Mouse (Mus musculus) cortical plate, adult 2 months (tissue): ENCODE data around the gene Prss40. TPM values are rescaled to one million over a fixed set of nuclear protein-coding genes. Genes with fewer than 3 reads are reported as not detected.

ENCODE experiments used
- H3K27ac ChIP-seq: fragments of 200-500 bp; 2 replicates; pipeline ENCODE4 v1.5.1; 2012; ENCODE audit warnings: low read length, control low read depth, inconsistent platforms; ENCODE audit not compliant: insufficient read depth
- H3K4me1 ChIP-seq: fragments of 200-500 bp; 2 replicates; pipeline ENCODE4 v1.6.1; 2011; ENCODE audit warnings: low read length; ENCODE audit not compliant: control insufficient read depth, insufficient read depth
- H3K4me3 ChIP-seq: fragments of 200-500 bp; 2 replicates; pipeline ENCODE4 v1.5.1; 2011; ENCODE audit warnings: mild to moderate bottlenecking, low read length, control low read depth; ENCODE audit not compliant: insufficient read depth
- CTCF ChIP-seq: fragments of 200-500 bp; IDR thresholded peaks from 2 replicates; pipeline ENCODE4 v1.5.1; 2011; ENCODE audit warnings: mild to moderate bottlenecking, control low read depth, low read length; ENCODE audit not compliant: insufficient read depth; ENCODE audit errors: extremely low read depth
- POLR2A ChIP-seq: fragments of 200-500 bp; IDR thresholded peaks from 2 replicates; pipeline ENCODE4 v1.6.1; 2011; ENCODE audit warnings: mild to moderate bottlenecking, low read length, control low read depth; ENCODE audit not compliant: insufficient read depth; ENCODE audit errors: extremely low read depth
- polyA plus RNA-seq: library from polyadenylated mRNA; depleted of rRNA; stranded (reverse); fragments of >200 nt; gene quantifications from 2 replicates; pipeline ENCODE4 v1.2.3, GENCODE M21; 2012; rRNA removed

Gene Prss40
- polyA plus RNA-seq, 1 experiment = not detected

DNA sequence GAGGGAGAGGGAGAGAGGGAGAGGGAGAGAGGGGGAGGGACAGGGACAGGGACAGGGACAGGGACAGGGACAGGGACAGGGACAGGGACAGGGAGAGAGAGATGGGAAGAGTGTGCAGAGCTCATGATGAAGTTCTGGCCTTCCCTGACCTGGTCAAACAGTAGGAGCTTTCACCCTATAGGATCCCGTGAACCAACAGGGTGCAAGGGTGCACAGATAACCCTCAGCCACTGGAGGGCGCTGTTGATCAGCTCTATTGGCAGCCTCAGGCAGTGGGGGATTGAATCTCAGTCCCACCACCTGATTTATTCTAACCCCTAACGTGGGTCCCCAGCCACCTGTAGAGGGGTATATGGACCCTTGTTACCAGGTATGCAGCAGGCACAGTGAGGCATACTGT lies 49.7 kb downstream of the Prss40 start:
- peak; percentile 82 for TF ChIP-seq CTCF
- TF ChIP-seq POLR2A = no peak
- H3K27ac ChIP-seq = no peak overlapping the region
- no peak overlapping the region for H3K4me3 ChIP-seq
- H3K4me1 ChIP-seq = no peaks in the 10 kb centered on the region

DNA sequence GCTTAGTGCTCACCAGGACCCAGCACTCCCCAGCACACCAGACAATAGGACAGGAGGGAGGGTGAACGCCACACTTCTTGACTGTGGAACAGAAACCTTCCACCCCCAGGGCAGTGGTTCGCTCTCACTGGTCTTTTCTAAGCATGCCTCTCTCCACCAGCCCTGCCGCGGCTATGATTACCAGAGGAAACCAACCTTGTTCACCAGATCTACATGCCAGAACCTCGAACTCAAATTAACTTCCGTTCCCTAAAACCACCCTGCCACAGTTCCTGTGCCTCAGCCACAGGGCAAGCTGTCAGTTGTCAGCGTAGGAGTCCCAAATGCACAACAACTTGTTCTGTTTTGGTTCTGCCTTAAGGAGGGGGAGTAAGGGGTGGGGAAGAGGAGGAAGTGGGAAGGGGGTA lies 50.2 kb downstream of the Prss40 start:
- Histone ChIP-seq H3K27ac (no peak overlapping the region), H3K4me1 (no peaks in the 10 kb centered on the region), H3K4me3 (no peak overlapping the region)
- TF ChIP-seq CTCF (no peak), POLR2A (no peak)

DNA sequence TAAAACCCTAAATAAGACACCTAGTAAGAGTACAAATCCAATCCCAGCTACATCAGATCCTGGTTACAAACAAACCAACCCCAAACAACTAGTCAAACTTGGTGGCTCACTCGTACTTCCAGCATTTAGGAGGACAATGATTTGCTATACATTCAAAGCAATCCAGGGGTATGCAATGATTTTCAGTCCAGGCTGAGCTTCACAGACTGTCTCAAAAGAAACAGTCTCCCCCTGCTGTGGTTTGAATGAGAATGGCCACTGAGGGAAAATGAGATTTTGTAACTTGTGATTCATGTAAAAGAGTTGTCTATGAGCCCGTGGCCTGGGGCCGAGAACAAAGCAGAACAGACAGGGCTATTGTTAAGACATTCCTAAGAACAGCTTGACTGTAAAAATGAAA lies 52.8 kb downstream of the Prss40 start:
- TF ChIP-seq POLR2A = no peak
- no peak for TF ChIP-seq CTCF
- H3K4me3 ChIP-seq = no peak overlapping the region

DNA sequence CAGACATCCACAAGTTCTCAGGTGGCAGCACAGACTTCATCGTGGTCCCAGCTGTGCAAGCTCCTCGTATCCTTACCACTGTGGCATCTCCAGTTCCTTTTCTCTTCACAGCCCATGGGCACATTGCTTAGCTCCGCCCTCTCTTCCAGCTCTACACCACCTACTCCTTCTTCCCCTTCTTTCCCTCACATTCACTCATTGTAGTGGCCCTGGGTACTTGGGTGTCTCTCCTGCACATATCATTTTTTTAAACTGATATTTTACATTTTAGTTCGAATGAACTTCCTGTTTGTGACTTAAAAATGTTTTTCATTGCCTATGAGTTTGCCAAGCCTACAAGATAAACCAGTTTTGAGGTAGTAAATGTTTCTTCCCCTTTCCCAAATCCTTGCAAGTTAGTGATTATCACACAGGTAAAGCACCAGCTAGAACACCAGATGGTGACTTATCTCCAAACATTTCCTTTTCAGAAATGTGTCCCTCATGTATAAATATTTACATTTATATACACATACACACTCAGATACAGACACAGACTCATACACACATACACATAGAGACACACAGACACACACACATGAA lies 54.7 kb downstream of the Prss40 start:
- TF ChIP-seq POLR2A (no peak), CTCF (no peak)
- no peak overlapping the region for H3K4me3 ChIP-seq
- H3K4me1 ChIP-seq = no peaks in the 10 kb centered on the region
- H3K27ac ChIP-seq = no peak overlapping the region

More for the DNA sequence above, 52.8 kb downstream of the Prss40 start:
- no peak overlapping the region for H3K27ac ChIP-seq
- H3K4me1 ChIP-seq = no peaks in the 10 kb centered on the region

DNA sequence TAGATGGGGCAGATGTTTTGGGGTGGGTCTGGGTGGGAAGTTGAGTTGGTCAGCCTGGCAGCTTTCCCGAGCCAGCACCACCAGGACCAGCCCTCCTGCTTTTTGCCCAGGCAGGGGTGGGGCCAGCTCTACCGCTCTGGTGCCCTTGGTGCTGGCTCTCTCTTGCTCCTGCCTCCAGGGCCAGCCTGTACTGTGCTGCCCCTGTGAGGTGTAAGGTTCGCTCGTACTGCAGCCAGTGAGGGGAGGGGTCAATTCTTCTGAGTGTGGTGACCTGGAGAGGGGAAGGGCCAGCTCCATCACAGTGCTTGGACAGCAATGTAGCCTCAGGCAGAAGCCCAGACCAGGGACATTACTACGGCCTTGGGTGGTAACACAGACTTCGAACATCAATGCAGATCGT lies 55.4 kb downstream of the Prss40 start:
- Histone ChIP-seq H3K27ac (no peak overlapping the region), H3K4me1 (no peaks in the 10 kb centered on the region), H3K4me3 (no peak overlapping the region)
- TF ChIP-seq CTCF = no peak
- TF ChIP-seq POLR2A = no peak

DNA sequence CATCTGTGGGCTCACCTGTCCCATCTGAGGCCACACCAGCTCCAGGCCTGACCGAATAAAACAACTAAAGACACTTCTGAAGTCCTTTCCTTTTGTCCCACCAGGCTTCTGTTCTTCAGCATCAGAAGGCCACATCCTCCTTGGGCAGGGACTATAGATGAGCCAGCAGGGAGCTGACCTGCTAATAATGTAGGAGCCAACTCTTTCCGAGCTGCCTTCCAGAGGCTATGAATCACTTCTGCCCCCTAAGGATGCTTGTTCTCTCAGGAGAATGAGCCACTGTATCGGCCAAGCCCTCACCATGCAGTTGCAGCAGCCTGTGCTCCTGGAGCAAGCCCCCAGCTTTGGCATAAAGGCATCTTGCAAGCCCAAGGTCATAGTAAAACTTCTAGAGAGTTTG lies 57.8 kb downstream of the Prss40 start:
- Histone ChIP-seq H3K4me1 (no peaks in the 10 kb centered on the region), H3K4me3 (no peak overlapping the region), H3K27ac (no peak overlapping the region)
- TF ChIP-seq POLR2A (no peak), CTCF (no peak)

Other genes with a start within 250 kb of the Prss40 start
- gene Ccdc115, start 121.3 kb downstream of the Prss40 start, polyA plus RNA-seq = 29.5 and 30.3 TPM in 2 replicates
- 24.1 and 25.8 TPM in 2 replicates for gene Imp4, start 121.1 kb downstream of the Prss40 start, polyA plus RNA-seq
- gene Ptpn18, start 101.2 kb downstream of the Prss40 start, polyA plus RNA-seq = 8.4 and 8.5 TPM in 2 replicates
- not detected in 2 replicates for gene Prss39, start 62.5 kb downstream of the Prss40 start, polyA plus RNA-seq
- 0.13 TPM in 1 of 2 replicates, not detected in the other for gene Cfc1, start 25.3 kb downstream of the Prss40 start, polyA plus RNA-seq
- 14.8 and 16.5 TPM in 2 replicates for gene Amer3, start 18.7 kb upstream of the Prss40 start, polyA plus RNA-seq